Mouse (Mus musculus) forebrain, embryonic 11.5 days (tissue): Measurements from ENCODE around the gene Pappa. TPM values are rescaled to one million over a fixed set of nuclear protein-coding genes. Genes with fewer than 3 reads are reported as not detected.

Experiments used
- ATAC-seq: fragments of 200-750 bp; cut with Nextera tagmentation; replicated peaks from 2 replicates; pipeline ENCODE4 v1.8.0; 2017; ENCODE audit warnings: moderate TSS enrichment; ENCODE audit not compliant: low FRiP score
- DNase-seq: peaks from one replicate; pipeline ENCODE4 v3.0.0-alpha.2; 2017; ENCODE audit warnings: low spot score
- H3K27ac ChIP-seq: fragments of 300-500 bp; sonication (generic); 2 replicates; pipeline ENCODE4 v1.5.1; 2014; ENCODE audit warnings: low read depth, low read length
- H3K27me3 ChIP-seq: fragments of 300-500 bp; sonication (generic); 2 replicates; pipeline ENCODE4 v1.6.1; 2014; ENCODE audit warnings: mild to moderate bottlenecking, low read length, mixed read lengths; ENCODE audit not compliant: control insufficient read depth, insufficient read depth
- H3K36me3 ChIP-seq: fragments of 300-500 bp; sonication (generic); 2 replicates; pipeline ENCODE4 v1.6.1; 2014; ENCODE audit warnings: mild to moderate bottlenecking, low read length, moderate library complexity, mixed read lengths; ENCODE audit not compliant: control insufficient read depth, insufficient read depth
- H3K4me1 ChIP-seq: fragments of 300-500 bp; sonication (generic); replicated peaks from 2 replicates; pipeline ENCODE4 v1.6.1; 2014; ENCODE audit warnings: low read length, mixed read lengths; ENCODE audit not compliant: control insufficient read depth, insufficient read depth
- H3K4me2 ChIP-seq: fragments of 300-500 bp; sonication (generic); 2 replicates; pipeline ENCODE4 v1.6.1; 2014; ENCODE audit warnings: low read depth, mild to moderate bottlenecking, low read length, moderate library complexity, mixed read lengths; ENCODE audit not compliant: severe bottlenecking
- H3K4me3 ChIP-seq: fragments of 300-500 bp; sonication (generic); 2 replicates; pipeline ENCODE4 v1.5.1; 2014; ENCODE audit warnings: low read depth, low read length
- H3K9ac ChIP-seq: fragments of 300-500 bp; sonication (generic); 2 replicates; pipeline ENCODE4 v1.6.1; 2014; ENCODE audit warnings: low read length
- H3K9me3 ChIP-seq: fragments of 300-500 bp; sonication (generic); 2 replicates; pipeline ENCODE4 v1.6.1; 2016; ENCODE audit warnings: low read length, mixed read lengths; ENCODE audit not compliant: control insufficient read depth
- WGBS: fragments of 180-500 bp; shearing (Covaris S2); extraction: QIAGEN DNeasy Blood & Tissue Kit; methylation state at CpG from one replicate; pipeline ENCODE4 v1.1.7; 2014; 5-methylcytosine and 5-hydroxymethylcytosine counted together
- polyA plus RNA-seq: library from polyadenylated mRNA; unstranded; fragments of >200 nt; fragmentation: Nextera tagmentation; extraction: Ambion mirVana; gene quantifications from 2 replicates; pipeline ENCODE4 v1.2.1, GENCODE M21; 2014

Pappa gene
- 3.9 and 4.1 TPM in 2 replicates for polyA plus RNA-seq

GRCm38 (mm10) chr4:65123741-65124224 lies at the start of gene Pappa:
Gene Pappa, plus strand, starts transcription at chr4:65124174.
- Histone ChIP-seq H3K4me1 (no peaks in the 10 kb centered on the region), H3K36me3 (no peaks in the 10 kb centered on the region), H3K4me2 (peak within 1 kb of the TSS; percentile 79), H3K9me3 (no peaks in the 10 kb centered on the region), H3K27me3 (no peaks in the 10 kb centered on the region; the same call in 1 of the 2 replicates), H3K4me3 (peak within 1 kb of the TSS; percentile 62), H3K27ac (no peak within 1 kb of the TSS; the same call in 1 of the 2 replicates), H3K9ac (peak within 1 kb of the TSS; percentile 75)
- ATAC-seq (peak; percentile 42), DNase-seq (peak; percentile 58)
- 1% methylated on average over 14 of the region's 16 CpGs for WGBS

DNA sequence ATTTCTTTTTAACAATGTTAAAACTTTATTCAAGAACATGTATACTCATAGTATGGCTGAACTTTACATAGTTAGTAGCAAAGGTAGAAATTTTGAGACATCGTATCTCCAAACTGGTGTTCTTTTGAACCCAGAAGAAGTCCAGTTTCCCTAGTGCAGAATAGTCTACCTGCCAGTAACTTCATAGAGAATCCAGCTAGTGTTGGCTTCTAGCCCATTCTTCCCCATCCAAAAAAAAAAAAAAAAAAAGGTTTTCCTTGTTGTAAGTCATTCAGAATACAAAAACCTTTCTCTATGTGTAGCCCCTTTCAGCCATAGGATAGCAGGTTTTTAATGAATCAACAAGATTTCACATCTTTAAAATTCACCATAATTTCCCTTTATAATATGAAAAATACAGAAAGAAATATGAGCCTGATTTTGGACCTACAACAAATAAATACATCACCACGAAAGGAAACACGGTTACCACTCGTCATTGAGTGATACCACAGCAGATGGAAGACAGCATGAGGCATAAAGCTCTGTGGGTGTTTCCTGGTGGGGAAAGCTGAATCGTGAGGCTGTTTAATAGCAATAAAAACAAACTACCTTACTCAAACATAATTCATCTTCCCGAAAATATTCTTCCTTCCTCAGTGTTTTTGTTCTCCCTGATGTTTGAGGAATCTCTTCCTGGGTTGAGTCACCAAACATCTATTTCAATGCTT lies 45.9 kb upstream of the Pappa start:
- Histone ChIP-seq H3K27me3 (no peaks in the 10 kb centered on the region), H3K9ac (no peak overlapping the region), H3K9me3 (no peaks in the 10 kb centered on the region), H3K4me3 (no peak overlapping the region), H3K4me2 (no peak overlapping the region), H3K27ac (no peak overlapping the region), H3K36me3 (no peaks in the 10 kb centered on the region), H3K4me1 (no peaks in the 10 kb centered on the region)
- 86% methylated on average over 6 of the region's 6 CpGs for WGBS
- no peak for ATAC-seq
- DNase-seq = no peak

DNA sequence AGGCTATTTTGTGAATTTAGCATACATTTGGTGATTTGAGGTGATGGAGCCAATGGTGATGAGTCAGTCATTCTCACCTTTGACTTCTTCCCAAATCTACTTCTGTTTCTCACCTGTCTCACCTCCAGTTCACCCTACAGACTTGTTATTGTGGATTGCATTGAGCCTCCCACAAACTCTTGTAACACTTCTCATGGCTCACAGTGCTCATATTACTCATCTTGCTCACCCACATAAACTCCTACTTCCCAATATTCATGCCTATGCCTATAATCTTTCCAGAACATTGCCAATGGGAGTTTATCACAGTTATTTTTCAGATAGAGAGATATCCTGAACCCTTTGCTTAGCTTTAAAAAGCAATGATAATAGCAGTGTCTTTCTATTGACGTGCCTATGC lies 37.1 kb upstream of the Pappa start:
- no peak for DNase-seq

GRCm38 (mm10) chr4:65087592-65087991 lies 36.4 kb upstream of the Pappa start:
- ATAC-seq (no peak), DNase-seq (no peak)
- no peak overlapping the region for H3K27ac ChIP-seq
- H3K4me1 ChIP-seq = no peaks in the 10 kb centered on the region
- no peak overlapping the region for H3K4me3 ChIP-seq
- WGBS = 92% methylated on average over 5 of the region's 5 CpGs
- no peaks in the 10 kb centered on the region for H3K9me3 ChIP-seq
- no peaks in the 10 kb centered on the region for H3K27me3 ChIP-seq
- H3K4me2 ChIP-seq = no peak overlapping the region
- H3K36me3 ChIP-seq = no peaks in the 10 kb centered on the region
- H3K9ac ChIP-seq = no peak overlapping the region

More for the DNA sequence above, 37.1 kb upstream of the Pappa start:
- Histone ChIP-seq H3K4me2 (no peak overlapping the region), H3K27ac (no peak overlapping the region), H3K4me1 (no peaks in the 10 kb centered on the region), H3K9me3 (no peaks in the 10 kb centered on the region), H3K4me3 (no peak overlapping the region), H3K9ac (no peak overlapping the region), H3K27me3 (no peaks in the 10 kb centered on the region), H3K36me3 (no peaks in the 10 kb centered on the region)
- 83% methylated on average over 1 of the region's 1 CpGs for WGBS
- no peak for ATAC-seq

DNA sequence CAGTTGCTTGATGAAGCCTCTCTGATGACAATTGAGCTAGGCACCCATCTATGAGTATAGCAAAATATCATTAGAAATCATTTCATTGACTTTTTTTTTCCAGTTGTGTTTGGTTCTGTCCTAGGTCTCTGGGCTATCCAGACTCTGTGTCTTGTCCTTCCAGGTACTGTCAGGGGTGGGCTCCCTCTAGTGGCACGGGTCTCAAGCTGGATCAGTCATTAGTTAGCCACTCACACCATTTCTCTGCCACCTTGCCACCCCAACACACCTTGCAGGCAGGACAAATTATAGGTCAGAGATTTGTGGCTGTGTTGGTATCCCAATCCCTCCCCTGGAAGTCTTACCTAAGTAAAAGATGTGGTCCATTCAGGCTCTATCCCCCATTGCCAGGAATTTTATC lies 31.8 kb upstream of the Pappa start:
- no peak overlapping the region for H3K4me3 ChIP-seq
- no peaks in the 10 kb centered on the region for H3K4me1 ChIP-seq
- no peak for DNase-seq
- no peak overlapping the region for H3K27ac ChIP-seq
- no peak for ATAC-seq
- H3K4me2 ChIP-seq = no peak overlapping the region
- no peak overlapping the region for H3K9ac ChIP-seq
- H3K27me3 ChIP-seq = no peaks in the 10 kb centered on the region
- WGBS = 15% methylated on average over 1 of the region's 1 CpGs
- H3K9me3 ChIP-seq = no peaks in the 10 kb centered on the region
- H3K36me3 ChIP-seq = no peaks in the 10 kb centered on the region

DNA sequence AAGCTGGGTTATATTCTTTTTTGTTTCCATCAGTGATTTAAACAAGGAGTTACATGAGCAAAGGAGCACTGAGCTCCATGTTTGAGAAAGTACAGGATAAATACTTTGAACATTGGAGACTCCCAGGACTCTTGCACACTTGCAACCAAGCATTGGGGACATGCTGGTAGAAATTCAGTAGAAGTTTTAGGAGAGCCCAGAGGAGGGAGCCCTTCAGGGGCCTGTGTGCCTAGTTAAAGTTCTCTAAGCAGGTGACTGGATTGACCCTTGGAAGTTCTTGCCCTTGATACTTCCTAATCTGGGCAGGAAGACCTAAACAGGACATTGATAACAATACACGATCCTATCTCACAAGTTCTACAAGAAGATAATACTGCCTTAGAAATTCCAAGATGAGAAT lies 3.6 kb upstream of the Pappa start:
- DNase-seq = no peak
- no peak overlapping the region for H3K4me2 ChIP-seq
- no peak overlapping the region for H3K9ac ChIP-seq
- H3K9me3 ChIP-seq = no peaks in the 10 kb centered on the region
- H3K36me3 ChIP-seq = no peaks in the 10 kb centered on the region
- H3K4me1 ChIP-seq = no peaks in the 10 kb centered on the region
- H3K27ac ChIP-seq = no peak overlapping the region
- no peak for ATAC-seq
- H3K4me3 ChIP-seq = no peak overlapping the region
- no peaks in the 10 kb centered on the region; the same call in 1 of the 2 replicates for H3K27me3 ChIP-seq
- 75% methylated on average over 1 of the region's 1 CpGs for WGBS

DNA sequence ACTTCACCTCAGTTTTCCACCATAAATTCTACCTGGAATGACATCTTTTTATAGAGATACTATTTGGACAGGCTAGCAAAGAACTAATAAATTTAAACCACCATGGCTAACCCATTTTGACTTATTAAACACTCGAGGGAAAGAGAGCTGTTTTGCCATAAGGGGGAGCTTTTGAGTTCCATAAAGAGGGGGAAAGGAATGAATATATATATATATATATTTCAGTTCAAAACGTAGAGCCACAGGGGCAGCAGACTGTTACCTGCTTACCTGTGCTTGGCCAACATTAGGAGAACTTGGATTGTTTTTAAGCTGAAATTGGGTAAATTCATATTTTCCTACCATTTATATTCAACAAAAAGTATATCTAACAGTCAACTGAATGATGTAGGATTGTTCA lies 1.1 kb upstream of the Pappa start:
- no peaks in the 10 kb centered on the region for H3K9me3 ChIP-seq
- no peaks in the 10 kb centered on the region for H3K4me1 ChIP-seq
- no peak overlapping the region for H3K4me2 ChIP-seq
- no peaks in the 10 kb centered on the region; the same call in 1 of the 2 replicates for H3K27me3 ChIP-seq
- no peak overlapping the region for H3K9ac ChIP-seq
- no peaks in the 10 kb centered on the region for H3K36me3 ChIP-seq
- H3K4me3 ChIP-seq = no peak overlapping the region
- DNase-seq = no peak
- 0% methylated on average over 2 of the region's 2 CpGs for WGBS
- no peak for ATAC-seq
- H3K27ac ChIP-seq = no peak overlapping the region

DNA sequence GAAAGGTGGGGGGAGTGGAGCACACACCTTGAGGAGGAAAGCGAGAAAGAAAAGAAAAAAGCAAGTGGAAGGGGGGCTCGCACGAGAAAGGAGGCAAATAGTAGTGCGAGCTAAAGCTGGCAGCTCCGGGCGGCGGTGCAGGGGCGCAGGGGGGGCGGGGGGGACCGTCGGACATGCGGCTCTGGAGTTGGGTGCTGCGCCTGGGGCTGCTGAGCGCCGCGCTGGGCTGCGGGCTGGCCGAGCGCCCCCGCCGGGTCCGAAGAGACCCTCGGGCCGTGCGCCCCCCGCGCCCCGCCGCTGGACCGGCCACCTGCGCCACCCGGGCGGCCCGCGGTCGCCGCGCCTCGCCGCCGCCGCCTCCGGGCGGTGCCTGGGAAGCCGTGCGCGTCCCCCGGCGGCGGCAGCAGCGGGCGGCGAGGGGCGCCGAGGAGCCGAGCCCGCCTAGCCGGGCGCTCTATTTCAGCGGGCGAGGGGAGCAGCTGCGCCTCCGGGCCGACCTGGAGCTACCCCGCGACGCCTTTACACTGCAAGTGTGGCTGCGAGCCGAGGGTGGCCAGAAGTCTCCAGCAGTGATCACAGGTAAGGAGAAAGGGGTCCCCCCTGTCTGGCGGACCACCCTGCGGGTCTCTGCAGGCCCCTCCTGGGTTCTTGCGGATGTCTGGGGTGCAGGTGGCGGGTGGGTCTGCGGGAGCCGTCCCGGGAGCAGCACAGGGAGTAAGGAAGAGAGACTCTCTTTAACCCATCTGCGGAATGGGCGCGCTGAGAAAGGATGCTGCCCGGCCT lies 586 bp downstream of the Pappa start:
- Histone ChIP-seq H3K9me3 (no peaks in the 10 kb centered on the region), H3K27ac (no peak overlapping the region; the same call in 1 of the 2 replicates), H3K27me3 (no peaks in the 10 kb centered on the region; the same call in 1 of the 2 replicates), H3K4me2 (peak overlapping the region; percentile 79), H3K4me3 (peak overlapping the region; percentile 62), H3K9ac (peak overlapping the region; percentile 75), H3K4me1 (no peaks in the 10 kb centered on the region), H3K36me3 (no peaks in the 10 kb centered on the region)
- peak; percentile 45 for ATAC-seq
- DNase-seq = peak; percentile 76
- under 1% methylated on average over 65 of the region's 80 CpGs for WGBS
